Mouse (Mus musculus): ENCODE measurements around the gene Osbpl2. TPM values are rescaled to one million over a fixed set of nuclear protein-coding genes. Genes with fewer than 3 reads are reported as not detected.

Osbpl2 gene
- total RNA-seq, 2 experiments from 2014 or later, result 16.3 to 18.6 TPM

DNA sequence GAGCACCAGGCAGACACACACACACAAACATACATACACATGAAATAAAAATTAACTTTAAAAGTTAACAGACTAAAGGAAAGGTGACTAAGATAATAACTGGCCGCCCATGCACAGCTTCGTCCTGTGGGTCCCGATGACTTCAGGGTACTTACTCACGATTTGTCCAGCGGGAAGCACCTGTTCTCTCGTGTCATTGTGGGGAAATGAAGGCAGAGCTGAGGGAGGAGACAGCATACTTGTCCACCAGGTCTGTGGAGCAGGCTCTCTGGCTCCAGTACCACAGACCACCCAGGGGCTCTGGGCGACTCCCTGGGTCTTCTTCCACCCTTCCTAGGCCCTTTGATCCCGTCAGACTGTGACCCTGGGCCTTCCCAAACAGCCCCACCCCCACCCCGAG is 82.2 kb downstream of the Osbpl2 start:
- no peak for TF ChIP-seq CTCF (IDR thresholded peaks at IDR 0.05)
- intact Hi-C loops (cut with DNase I), result no loop called here

GRCm38 (mm10) chr2:180202263-180202662 is 83.2 kb downstream of the Osbpl2 start:
- no peak for TF ChIP-seq CTCF (IDR thresholded peaks at IDR 0.05)
- no peak overlapping the region for H3K4me3 ChIP-seq
- DNase-seq, result no peak
- H3K27ac ChIP-seq, result no peak overlapping the region
- intact Hi-C loops (cut with DNase I), result no loop called here

More for the DNA sequence above, 82.2 kb downstream of the Osbpl2 start:
- no peak for DNase-seq
- Histone ChIP-seq H3K4me3 (no peak overlapping the region), H3K27ac (no peak overlapping the region)

- no peak overlapping the region for H3K27ac ChIP-seq
- no peak for TF ChIP-seq CTCF (IDR thresholded peaks at IDR 0.05)
- no peak overlapping the region for H3K4me3 ChIP-seq
- intact Hi-C loops (cut with DNase I), result no loop called here
- no peak for DNase-seq
These were observed 83.7 kb downstream of the Osbpl2 start for GRCm38 (mm10) chr2:180202805-180203204.

DNA sequence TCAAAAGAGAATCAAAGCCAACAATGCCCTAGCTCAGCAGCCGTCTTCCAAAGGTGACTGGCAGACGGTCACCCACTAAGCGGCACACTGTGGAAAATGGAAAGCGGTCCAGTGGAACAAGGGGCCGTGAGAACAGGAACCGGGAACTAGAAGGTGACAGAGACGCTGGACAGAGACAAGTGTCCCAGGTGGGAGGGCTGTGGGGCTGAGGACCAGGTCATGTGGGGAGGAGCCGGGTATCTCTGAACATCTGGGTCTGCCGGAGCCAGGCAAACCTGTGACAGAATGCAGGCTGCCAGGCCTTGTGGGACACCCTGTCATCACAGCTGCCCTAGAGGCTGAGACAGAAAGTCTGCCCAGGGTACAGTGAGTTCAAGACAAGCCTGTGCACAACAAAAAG is 85.4 kb downstream of the Osbpl2 start:
- TF ChIP-seq CTCF (IDR thresholded peaks at IDR 0.05), result no peak
- Histone ChIP-seq H3K4me3 (no peak overlapping the region), H3K27ac (no peak overlapping the region)
- intact Hi-C loops (cut with DNase I), result no loop called here
- no peak for DNase-seq

DNA sequence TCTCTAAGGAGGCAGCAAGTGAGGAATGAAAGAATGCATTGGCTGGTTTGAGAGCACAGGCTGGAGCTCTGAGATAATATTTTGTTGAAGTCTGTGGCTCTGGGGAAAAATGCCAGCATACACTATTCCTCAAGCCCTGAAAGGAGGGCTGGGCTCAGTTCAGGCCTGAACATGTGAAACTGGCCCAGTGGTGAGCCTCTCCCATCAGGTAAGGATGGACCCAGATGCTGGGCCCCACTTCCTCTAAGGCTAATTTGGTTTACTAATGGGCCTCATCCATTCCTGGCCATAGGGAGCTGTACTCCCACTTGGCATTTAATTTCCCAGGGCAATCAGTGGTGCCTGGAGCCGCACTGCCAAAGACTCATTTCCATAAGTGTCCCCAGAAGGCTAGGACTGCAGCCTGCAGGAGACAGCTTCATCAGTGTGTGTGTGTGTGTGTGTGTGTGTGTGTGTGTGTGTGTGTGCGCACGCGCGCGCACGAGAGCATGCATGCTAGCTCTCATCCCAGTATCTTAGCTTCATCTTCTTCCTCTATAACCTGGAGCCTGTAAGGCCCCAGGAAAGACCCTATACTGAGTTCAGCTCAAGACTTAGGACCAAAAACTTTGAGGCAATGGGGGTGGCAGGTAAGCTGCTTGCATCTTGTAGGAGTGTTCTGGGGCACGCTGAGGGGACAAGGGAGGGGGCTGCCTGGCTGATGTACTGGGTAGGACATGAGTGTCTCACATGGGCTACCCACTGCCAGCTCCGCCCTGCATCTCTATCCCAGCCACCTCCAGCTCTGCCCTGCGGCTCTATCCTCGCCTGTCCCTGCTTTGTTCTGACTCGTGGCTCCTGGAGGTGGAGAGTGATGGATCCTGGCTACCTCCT is 86.2 kb downstream of the Osbpl2 start:
- intact Hi-C loops (cut with DNase I), result no loop called here
- H3K27ac ChIP-seq, result no peak overlapping the region
- no peak for DNase-seq
- no peak for TF ChIP-seq CTCF (IDR thresholded peaks at IDR 0.05)
- no peak overlapping the region for H3K4me3 ChIP-seq

DNA sequence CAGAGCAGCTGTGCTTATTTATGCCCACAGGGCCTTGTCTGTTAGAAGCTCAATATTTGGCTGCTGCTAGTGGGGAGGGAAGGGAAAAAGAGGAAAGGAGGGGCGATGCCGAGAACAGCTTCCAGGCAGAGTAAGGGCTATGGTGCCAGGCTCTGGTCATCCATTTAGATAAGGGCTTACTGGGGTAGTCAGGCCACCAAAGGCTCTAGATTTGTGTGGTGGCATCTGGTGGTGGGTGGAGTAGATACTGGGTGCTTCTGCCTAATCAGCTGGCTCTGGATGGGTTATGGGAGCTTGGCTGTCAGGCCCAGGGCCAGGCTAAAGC is 86.8 kb downstream of the Osbpl2 start:
- intact Hi-C loops (cut with DNase I), result no loop called here
- DNase-seq, result no peak
- H3K27ac ChIP-seq, result no peak overlapping the region
- H3K4me3 ChIP-seq, result no peak overlapping the region
- TF ChIP-seq CTCF (IDR thresholded peaks at IDR 0.05), result no peak

- Histone ChIP-seq H3K4me3 (no peak overlapping the region), H3K27ac (peak overlapping the region; percentile 16; the same call in 1 of the 2 replicates)
- peak; percentile 87 for DNase-seq
- intact Hi-C loops (cut with DNase I), result no loop called here
- peak; percentile 66 for TF ChIP-seq CTCF (IDR thresholded peaks at IDR 0.05)
These were observed 88.7 kb downstream of the Osbpl2 start for GRCm38 (mm10) chr2:180207840-180208239.

- no peak for DNase-seq
- Histone ChIP-seq H3K4me3 (no peak overlapping the region), H3K27ac (no peak overlapping the region)
- intact Hi-C loops (cut with DNase I), result no loop called here
- TF ChIP-seq CTCF (IDR thresholded peaks at IDR 0.05), result no peak
These were observed 89.9 kb downstream of the Osbpl2 start for GRCm38 (mm10) chr2:180208976-180209375.

DNA sequence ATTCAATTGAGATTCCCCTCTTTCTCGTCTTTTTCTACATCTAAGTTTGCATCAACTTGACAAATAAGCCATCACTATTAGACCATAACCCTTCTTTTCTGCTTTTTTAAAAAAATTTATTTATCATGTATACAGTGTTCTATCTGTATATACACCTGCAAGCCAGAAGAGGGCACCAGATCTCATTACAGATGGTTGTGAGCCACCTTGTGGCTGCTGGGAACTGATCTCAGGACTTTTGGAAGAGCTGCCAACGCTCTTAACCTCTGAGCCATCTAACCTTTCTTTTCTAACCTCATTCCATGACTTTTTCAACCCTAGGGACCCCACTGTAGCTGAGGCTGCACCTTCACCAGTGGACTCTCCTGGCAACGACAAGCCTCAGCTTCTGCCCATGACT is 93.1 kb downstream of the Osbpl2 start:
- Histone ChIP-seq H3K27ac (no peak overlapping the region), H3K4me3 (no peak overlapping the region)
- peak; percentile 23 for TF ChIP-seq CTCF (IDR thresholded peaks at IDR 0.05)
- DNase-seq, result no peak
- intact Hi-C loops (cut with DNase I), result no loop called here

Small RNA genes lying within 50 kb of the gene (microRNA-seq; reads per million reads assigned to microRNA genes)
- gene Mir7005, result not detected

Other genes starting within 250 kb of the Osbpl2 start
- 10 to 100 TPM; 10.5 to 10.9 TPM for gene Taf4, start 142.7 kb upstream of the Osbpl2 start, total RNA-seq (2021)
- 10 to 100 TPM; 46.2 to 48.3 TPM for gene Lsm14b, start 94.3 kb upstream of the Osbpl2 start, total RNA-seq (2021)
- 100 to 1,000 TPM; 135 to 160 TPM for gene Psma7, start 76.9 kb upstream of the Osbpl2 start, total RNA-seq (2021)
- 1 to 10 TPM; 1.9 to 2.7 TPM for gene Ss18l1, start 76.8 kb upstream of the Osbpl2 start, total RNA-seq (2021)
- 10 to 100 TPM; 13.0 to 17.4 TPM for gene Mtg2, start 48.7 kb upstream of the Osbpl2 start, total RNA-seq (2021)
- gene Hrh3, start 14.8 kb upstream of the Osbpl2 start, total RNA-seq (2021), result not detected
- gene Adrm1, start 52.2 kb downstream of the Osbpl2 start, total RNA-seq (2021), result 100 to 1,000 TPM in 1 of 2 experiments, 10 to 100 TPM in 1; 99.5 to 121 TPM
- 10 to 100 TPM; 10.5 to 14.8 TPM for gene Lama5, start 106.6 kb downstream of the Osbpl2 start, total RNA-seq (2021)
- gene Rps21, start 138.1 kb downstream of the Osbpl2 start, total RNA-seq (2021), result 100 to 1,000 TPM; 359 to 473 TPM
- gene Cables2, start 154.2 kb downstream of the Osbpl2 start, total RNA-seq (2021), result 1 to 10 TPM; 9.3 to 9.8 TPM
- gene Rbbp8nl, start 170.6 kb downstream of the Osbpl2 start, total RNA-seq (2021), result not detected
- not detected for gene Gata5, start 215.4 kb downstream of the Osbpl2 start, total RNA-seq (2021)